Mouse (Mus musculus) myocyte (in vitro differentiated cells): ENCODE results near the gene Arnt2. TPM values are rescaled to one million over a fixed set of nuclear protein-coding genes. Genes with fewer than 3 reads are reported as not detected.

Experiments used
- H3K27me3 ChIP-seq: one replicate; pipeline ENCODE4 v1.6.1; 2011; ENCODE audit not compliant: control insufficient read depth, insufficient read depth, insufficient read length
- H3K36me3 ChIP-seq: one replicate; pipeline ENCODE4 v1.6.1; 2011; ENCODE audit not compliant: control insufficient read depth, insufficient read depth
- H3K4me2 ChIP-seq: one replicate; pipeline ENCODE4 v1.6.1; 2011; ENCODE audit warnings: low read depth, control low read depth
- H3K4me3 ChIP-seq: one replicate; pipeline ENCODE4 v1.5.1; 2011; ENCODE audit warnings: mild to moderate bottlenecking, control low read depth, moderate library complexity
- H3K79me2 ChIP-seq: one replicate; pipeline ENCODE4 v1.6.1; 2011; ENCODE audit not compliant: control insufficient read depth, insufficient read depth
- H3ac ChIP-seq: one replicate; pipeline ENCODE4 v1.6.1; 2011; ENCODE audit not compliant: control insufficient read depth, insufficient read length
- CEBPB ChIP-seq: IDR thresholded peaks from 2 replicates; pipeline ENCODE4 v1.6.1; 2011; ENCODE audit warnings: mild to moderate bottlenecking, moderate library complexity; ENCODE audit not compliant: poor library complexity, insufficient read depth, severe bottlenecking
- E2F4 ChIP-seq: IDR thresholded peaks from one replicate; pipeline ENCODE4 v1.6.1; 2011; ENCODE audit warnings: mild to moderate bottlenecking, control low read depth, moderate library complexity; ENCODE audit not compliant: insufficient read depth
- MAX ChIP-seq: IDR thresholded peaks from one replicate; pipeline ENCODE4 v1.6.1; 2011; ENCODE audit warnings: low read depth, mild to moderate bottlenecking, control low read depth
- MYOD1 ChIP-seq, 3 experiments: IDR thresholded peaks; one replicate each; pipeline ENCODE4 v1.6.1; 2011; ENCODE audit warnings: control low read depth in 2 of 3, low read depth in 2 of 3, mild to moderate bottlenecking in 2 of 3, moderate library complexity in 1 of 3; ENCODE audit not compliant: insufficient read length in 2 of 3, control insufficient read depth in 1 of 3
- MYOG ChIP-seq, 3 experiments: IDR thresholded peaks; one replicate each; pipeline ENCODE4 v1.6.1; 2011; ENCODE audit warnings: control low read depth in 2 of 3, low read depth in 2 of 3, mild to moderate bottlenecking in 2 of 3; ENCODE audit not compliant: insufficient read length in 2 of 3, control insufficient read depth in 1 of 3, insufficient read depth in 1 of 3
- POLR2A ChIP-seq: IDR thresholded peaks from one replicate; pipeline ENCODE4 v1.6.1; 2011; ENCODE audit warnings: low read depth, mild to moderate bottlenecking, control low read depth, moderate library complexity; ENCODE audit not compliant: insufficient read length
- POLR2AphosphoS2 ChIP-seq: IDR thresholded peaks from one replicate; pipeline ENCODE4 v1.6.1; 2011; ENCODE audit warnings: low read depth, control low read depth; ENCODE audit not compliant: insufficient read length
- REST ChIP-seq: IDR thresholded peaks from one replicate; pipeline ENCODE4 v1.6.1; 2011; ENCODE audit warnings: mild to moderate bottlenecking, control low read depth, moderate library complexity; ENCODE audit not compliant: insufficient read depth, insufficient read length
- SRF ChIP-seq: IDR thresholded peaks from one replicate; pipeline ENCODE4 v1.6.1; 2011; ENCODE audit warnings: low read depth; ENCODE audit not compliant: control insufficient read depth, insufficient read length
- TCF12 ChIP-seq: IDR thresholded peaks from one replicate; pipeline ENCODE4 v1.6.1; 2011; ENCODE audit warnings: mild to moderate bottlenecking, control low read depth; ENCODE audit not compliant: poor library complexity, insufficient read depth, severe bottlenecking
- TCF3 ChIP-seq: IDR thresholded peaks from one replicate; pipeline ENCODE4 v1.6.1; 2011; ENCODE audit warnings: low read depth, control low read depth; ENCODE audit not compliant: insufficient read length
- USF1 ChIP-seq: IDR thresholded peaks from one replicate; pipeline ENCODE4 v1.6.1; 2011; ENCODE audit warnings: low read depth, mild to moderate bottlenecking, control low read depth, moderate library complexity
- polyA plus RNA-seq: library from polyadenylated mRNA; unstranded; fragments of >200 nt; fragmentation: generic; extraction: Trizol; gene quantifications from one replicate; pipeline ENCODE4 v1.2.1, GENCODE M21; 2012; ENCODE audit warnings: missing spikeins

Gene Arnt2
- polyA plus RNA-seq, 1 experiment: 1.00 TPM

GRCm38 (mm10) chr7:84420581-84421290 lies 10.8 kb upstream of the Arnt2 start:
- Histone ChIP-seq H3K4me3 (no peak overlapping the region), H3K79me2 (no peaks in the 10 kb centered on the region), H3K4me2 (no peak overlapping the region), H3K27me3 (no peaks in the 10 kb centered on the region), H3K36me3 (no peaks in the 10 kb centered on the region), H3ac (no peak overlapping the region)
- TF ChIP-seq E2F4: no peak

GRCm38 (mm10) chr7:84417441-84417840 lies 7.5 kb upstream of the Arnt2 start:
- TF ChIP-seq MYOD1 (IDR thresholded peaks at IDR 0.05; ENCODE audit: control insufficient read depth in 1 of 3, insufficient read length in 2 of 3, low read depth in 2 of 3): no peak
- no peak for TF ChIP-seq CEBPB
- no peak for TF ChIP-seq POLR2A
- no peak for TF ChIP-seq MYOG (IDR thresholded peaks at IDR 0.05; ENCODE audit: control insufficient read depth in 1 of 3, insufficient read depth in 1 of 3, insufficient read length in 2 of 3, low read depth in 2 of 3)
- TF ChIP-seq E2F4: no peak
- no peak for TF ChIP-seq USF1
- no peak for TF ChIP-seq REST
- TF ChIP-seq POLR2AphosphoS2: no peak
- Histone ChIP-seq H3K4me2 (no peak overlapping the region), H3ac (no peak overlapping the region), H3K79me2 (no peaks in the 10 kb centered on the region), H3K27me3 (no peaks in the 10 kb centered on the region), H3K4me3 (no peak overlapping the region), H3K36me3 (no peaks in the 10 kb centered on the region)

- no peak overlapping the region for H3K4me2 ChIP-seq
- H3K4me3 ChIP-seq: no peak overlapping the region
- no peak overlapping the region for H3ac ChIP-seq
- H3K79me2 ChIP-seq: no peaks in the 10 kb centered on the region
- TF ChIP-seq TCF3 (no peak), E2F4 (no peak), CEBPB (no peak), MYOG (IDR thresholded peaks at IDR 0.05; ENCODE audit: control insufficient read depth in 1 of 3, insufficient read depth in 1 of 3, insufficient read length in 2 of 3, low read depth in 2 of 3) (no peak), MAX (no peak)
- H3K27me3 ChIP-seq: no peaks in the 10 kb centered on the region
- H3K36me3 ChIP-seq: no peaks in the 10 kb centered on the region
These were observed 2.6 kb upstream of the Arnt2 start for GRCm38 (mm10) chr7:84412570-84412969.

GRCm38 (mm10) chr7:84409241-84409895 lies 608 bp downstream of the Arnt2 start:
- Histone ChIP-seq H3K4me3 (peak overlapping the region; percentile 4), H3K4me2 (peak overlapping the region; percentile 61), H3K36me3 (no peaks in the 10 kb centered on the region), H3K27me3 (no peaks in the 10 kb centered on the region), H3K79me2 (no peaks in the 10 kb centered on the region), H3ac (peak overlapping the region; percentile 18)
- TF ChIP-seq E2F4 (no peak), MYOD1 (IDR thresholded peaks at IDR 0.05; ENCODE audit: control insufficient read depth in 1 of 3, insufficient read length in 2 of 3, low read depth in 2 of 3) (no peak), REST (no peak), TCF12 (no peak), CEBPB (no peak), USF1 (no peak), MAX (no peak), POLR2A (no peak), TCF3 (no peak), MYOG (IDR thresholded peaks at IDR 0.05; ENCODE audit: control insufficient read depth in 1 of 3, insufficient read depth in 1 of 3, insufficient read length in 2 of 3, low read depth in 2 of 3) (no peak), POLR2AphosphoS2 (no peak), SRF (no peak)

- Histone ChIP-seq H3K36me3 (no peaks in the 10 kb centered on the region), H3K4me3 (no peak overlapping the region), H3K79me2 (no peaks in the 10 kb centered on the region), H3K27me3 (no peaks in the 10 kb centered on the region), H3K4me2 (no peak overlapping the region), H3ac (no peak overlapping the region)
- TF ChIP-seq E2F4 (no peak), USF1 (no peak), POLR2A (no peak), CEBPB (no peak), TCF12 (no peak), MAX (no peak), TCF3 (no peak), POLR2AphosphoS2 (no peak), MYOG (IDR thresholded peaks at IDR 0.05; ENCODE audit: control insufficient read depth in 1 of 3, insufficient read depth in 1 of 3, insufficient read length in 2 of 3, low read depth in 2 of 3) (no peak), SRF (no peak), REST (no peak)
These were observed 1.7 kb downstream of the Arnt2 start for GRCm38 (mm10) chr7:84408282-84408681.
